Mouse (Mus musculus) heart, embryonic 12.5 days (tissue): ENCODE data around the gene Irak1. TPM values are rescaled to one million over a fixed set of nuclear protein-coding genes. Genes with fewer than 3 reads are reported as not detected.
A peak's percentile ranks its signal among the peaks of the same experiment; 100 is the strongest.

Experiments used
- ATAC-seq: fragments of 200-750 bp; cut with Nextera tagmentation; 2 replicates; pipeline ENCODE4 v1.8.0; 2017; ENCODE audit warnings: moderate TSS enrichment, moderate library complexity; ENCODE audit not compliant: insufficient number of reproducible peaks, low FRiP score
- H3K27ac ChIP-seq: fragments of 300-500 bp; sonication (generic); 2 replicates; pipeline ENCODE4 v1.5.1; 2016; ENCODE audit warnings: mild to moderate bottlenecking, moderate library complexity; ENCODE audit not compliant: poor library complexity, severe bottlenecking
- H3K27me3 ChIP-seq: fragments of 300-500 bp; sonication (generic); replicated peaks from 2 replicates; pipeline ENCODE4 v1.6.1; 2016; ENCODE audit warnings: mild to moderate bottlenecking, moderate library complexity
- H3K36me3 ChIP-seq: fragments of 300-500 bp; sonication (generic); 2 replicates; pipeline ENCODE4 v1.6.1; 2016; ENCODE audit warnings: mild to moderate bottlenecking, moderate library complexity
- H3K4me1 ChIP-seq: fragments of 300-500 bp; sonication (generic); replicated peaks from 2 replicates; pipeline ENCODE4 v1.6.1; 2016; ENCODE audit warnings: mild to moderate bottlenecking
- H3K4me2 ChIP-seq: fragments of 300-500 bp; sonication (generic); 2 replicates; pipeline ENCODE4 v1.6.1; 2016; ENCODE audit warnings: mild to moderate bottlenecking, moderate library complexity
- H3K4me3 ChIP-seq: fragments of 300-500 bp; sonication (generic); 2 replicates; pipeline ENCODE4 v1.5.1; 2016; ENCODE audit warnings: mild to moderate bottlenecking
- H3K9ac ChIP-seq: fragments of 300-500 bp; sonication (generic); 2 replicates; pipeline ENCODE4 v1.6.1; 2016; ENCODE audit warnings: mild to moderate bottlenecking, moderate library complexity
- H3K9me3 ChIP-seq: fragments of 300-500 bp; sonication (generic); replicated peaks from 2 replicates; pipeline ENCODE4 v1.6.1; 2016; ENCODE audit warnings: mild to moderate bottlenecking, moderate library complexity
- WGBS: fragments of 180-500 bp; shearing (Covaris S2); methylation state at CpG from one replicate; pipeline ENCODE4 v1.1.7; 2016; 5-methylcytosine and 5-hydroxymethylcytosine counted together
- polyA plus RNA-seq: library from polyadenylated mRNA; unstranded; fragments of >200 nt; fragmentation: Nextera tagmentation; extraction: Ambion mirVana; gene quantifications from 2 replicates; pipeline ENCODE4 v1.2.1, GENCODE M21; 2016

Irak1 gene
- 55.6 and 58.4 TPM in 2 replicates for polyA plus RNA-seq

- Histone ChIP-seq H3K4me3 (peak within 1 kb of the TSS; percentile 65), H3K4me1 (peaks cover 6% of the 10 kb centered on the region; the same call in 1 of the 2 replicates), H3K27me3 (0 out of 2 replicates have a peak, but pooled peaks cover 4% of the 10 kb centered on the region), H3K27ac (peak within 1 kb of the TSS; percentile 72), H3K9me3 (0 out of 2 replicates have a peak, but pooled peaks cover 4% of the 10 kb centered on the region), H3K9ac (peak within 1 kb of the TSS; percentile 90), H3K36me3 (peaks cover 26% of the 10 kb centered on the region), H3K4me2 (peak within 1 kb of the TSS; percentile 75)
- 19% methylated on average over 72 of the region's 72 CpGs for WGBS
- peak; percentile 89 for ATAC-seq
These were observed at the start of gene Irak1 for GRCm38 (mm10) chrX:74023188-74024049. Gene Irak1, minus strand, starts transcription at chrX:74023918.

- Histone ChIP-seq H3K4me2 (no peak overlapping the region), H3K27me3 (no peaks in the 10 kb centered on the region), H3K4me3 (no peak overlapping the region), H3K9me3 (no peaks in the 10 kb centered on the region), H3K27ac (no peak overlapping the region), H3K36me3 (no peaks in the 10 kb centered on the region), H3K9ac (no peak overlapping the region), H3K4me1 (no peaks in the 10 kb centered on the region)
- ATAC-seq: no peak
These were observed 47.1 kb upstream of the Irak1 start for GRCm38 (mm10) chrX:74070794-74071193.

GRCm38 (mm10) chrX:74067891-74068290 is 44.2 kb upstream of the Irak1 start:
- Histone ChIP-seq H3K4me1 (no peaks in the 10 kb centered on the region), H3K27ac (no peak overlapping the region), H3K4me2 (no peak overlapping the region), H3K9ac (no peak overlapping the region), H3K27me3 (no peaks in the 10 kb centered on the region), H3K4me3 (no peak overlapping the region), H3K36me3 (no peaks in the 10 kb centered on the region), H3K9me3 (no peaks in the 10 kb centered on the region)
- WGBS: 68% methylated on average over 9 of the region's 9 CpGs
- ATAC-seq: no peak

- Histone ChIP-seq H3K27ac (no peak overlapping the region), H3K4me1 (peaks cover 9% of the 10 kb centered on the region), H3K9me3 (no peaks in the 10 kb centered on the region), H3K36me3 (no peaks in the 10 kb centered on the region), H3K4me2 (no peak overlapping the region), H3K9ac (no peak overlapping the region), H3K27me3 (no peaks in the 10 kb centered on the region), H3K4me3 (no peak overlapping the region)
- WGBS: 26% methylated on average over 1 of the region's 1 CpGs
- ATAC-seq: no peak
These were observed 21.4 kb upstream of the Irak1 start for GRCm38 (mm10) chrX:74045107-74045506.

GRCm38 (mm10) chrX:74037702-74038375 is 14.1 kb upstream of the Irak1 start:
- Histone ChIP-seq H3K27me3 (no peaks in the 10 kb centered on the region), H3K4me2 (no peak overlapping the region), H3K36me3 (peaks cover 31% of the 10 kb centered on the region), H3K4me1 (no peaks in the 10 kb centered on the region), H3K27ac (no peak overlapping the region), H3K9me3 (no peaks in the 10 kb centered on the region), H3K4me3 (no peak overlapping the region), H3K9ac (no peak overlapping the region)
- 73% methylated on average over 5 of the region's 5 CpGs for WGBS
- ATAC-seq: no peak

GRCm38 (mm10) chrX:74030000-74030399 is 6.3 kb upstream of the Irak1 start:
- Histone ChIP-seq H3K27ac (peak overlapping the region; percentile 27; the same call in 1 of the 2 replicates), H3K9ac (no peak overlapping the region), H3K36me3 (peaks cover 16% of the 10 kb centered on the region), H3K4me1 (peaks cover 20% of the 10 kb centered on the region), H3K9me3 (no peaks in the 10 kb centered on the region), H3K4me3 (no peak overlapping the region), H3K27me3 (no peaks in the 10 kb centered on the region), H3K4me2 (no peak overlapping the region)
- ATAC-seq: no peak
- WGBS: 37% methylated on average over 1 of the region's 1 CpGs

GRCm38 (mm10) chrX:74022795-74023187 is 927 bp downstream of the Irak1 start:
- Histone ChIP-seq H3K27ac (no peak overlapping the region), H3K4me1 (peaks cover 6% of the 10 kb centered on the region; the same call in 1 of the 2 replicates), H3K36me3 (peaks cover 32% of the 10 kb centered on the region), H3K9ac (peak overlapping the region; percentile 90), H3K9me3 (0 out of 2 replicates have a peak, but pooled peaks cover 4% of the 10 kb centered on the region), H3K4me2 (peak overlapping the region; percentile 75), H3K4me3 (peak overlapping the region; percentile 65), H3K27me3 (0 out of 2 replicates have a peak, but pooled peaks cover 4% of the 10 kb centered on the region)
- WGBS: 26% methylated on average over 6 of the region's 6 CpGs
- no peak; the same call in 1 of the 2 replicates for ATAC-seq

GRCm38 (mm10) chrX:74014597-74014996 is 9.1 kb downstream of the Irak1 start:
- Histone ChIP-seq H3K9ac (no peak overlapping the region), H3K9me3 (no peaks in the 10 kb centered on the region), H3K27ac (no peak overlapping the region), H3K36me3 (peaks cover 26% of the 10 kb centered on the region), H3K4me2 (no peak overlapping the region), H3K27me3 (no peaks in the 10 kb centered on the region), H3K4me1 (no peaks in the 10 kb centered on the region), H3K4me3 (no peak overlapping the region)
- 89% methylated on average over 1 of the region's 1 CpGs for WGBS
- ATAC-seq: no peak

GRCm38 (mm10) chrX:74008063-74008462 is 15.7 kb downstream of the Irak1 start:
- no peaks in the 10 kb centered on the region for H3K4me1 ChIP-seq
- H3K36me3 ChIP-seq: no peaks in the 10 kb centered on the region
- ATAC-seq: no peak
- WGBS: 55% methylated on average over 8 of the region's 8 CpGs
- H3K27ac ChIP-seq: no peak overlapping the region
- no peak overlapping the region for H3K4me2 ChIP-seq
- no peak overlapping the region for H3K9ac ChIP-seq
- H3K27me3 ChIP-seq: no peaks in the 10 kb centered on the region
- H3K9me3 ChIP-seq: no peaks in the 10 kb centered on the region
- no peak overlapping the region for H3K4me3 ChIP-seq

GRCm38 (mm10) chrX:74006401-74006800 is 17.3 kb downstream of the Irak1 start:
- no peak overlapping the region for H3K4me2 ChIP-seq
- no peaks in the 10 kb centered on the region for H3K4me1 ChIP-seq
- H3K27ac ChIP-seq: no peak overlapping the region
- no peaks in the 10 kb centered on the region for H3K9me3 ChIP-seq
- H3K36me3 ChIP-seq: no peaks in the 10 kb centered on the region
- 73% methylated on average over 21 of the region's 21 CpGs for WGBS
- no peak for ATAC-seq
- no peak overlapping the region for H3K4me3 ChIP-seq
- H3K27me3 ChIP-seq: no peaks in the 10 kb centered on the region
- H3K9ac ChIP-seq: no peak overlapping the region

- no peak for ATAC-seq
- WGBS: 60% methylated on average over 2 of the region's 2 CpGs
- Histone ChIP-seq H3K9me3 (no peaks in the 10 kb centered on the region), H3K4me3 (no peak overlapping the region), H3K27me3 (no peaks in the 10 kb centered on the region), H3K36me3 (no peaks in the 10 kb centered on the region), H3K27ac (no peak overlapping the region), H3K9ac (no peak overlapping the region), H3K4me2 (no peak overlapping the region), H3K4me1 (0 out of 2 replicates have a peak, but pooled peaks cover 3% of the 10 kb centered on the region)
These were observed 20.1 kb downstream of the Irak1 start for GRCm38 (mm10) chrX:74003644-74004043.
